Mouse (Mus musculus): ENCODE measurements around the gene Utp4.
"Not testable (repeated sequence)": the region's sequence is repeated elsewhere in the genome, so short reads cannot be mapped to it uniquely, and the experiment has no call there.

Utp4 gene

GRCm38 (mm10) chr8:106893481-106894156 is at the start of gene Utp4:
Gene Utp4 (plus strand): TSS chr8:106893636.
- peak; percentile 91 to 96 for DNase-seq (ENCODE audit: inconsistent age in 2 of 2, low spot score in 1 of 2)

- DNase-seq (ENCODE audit: inconsistent age in 2 of 2, low spot score in 1 of 2) = no peak
Measured at GRCm38 (mm10) chr8:106850034-106850433, 43.4 kb upstream of the Utp4 start.

GRCm38 (mm10) chr8:106854534-106855241 is 38.7 kb upstream of the Utp4 start:
- DNase-seq (ENCODE audit: inconsistent age in 2 of 2, low spot score in 1 of 2) = peak; percentile 33 to 75

DNA sequence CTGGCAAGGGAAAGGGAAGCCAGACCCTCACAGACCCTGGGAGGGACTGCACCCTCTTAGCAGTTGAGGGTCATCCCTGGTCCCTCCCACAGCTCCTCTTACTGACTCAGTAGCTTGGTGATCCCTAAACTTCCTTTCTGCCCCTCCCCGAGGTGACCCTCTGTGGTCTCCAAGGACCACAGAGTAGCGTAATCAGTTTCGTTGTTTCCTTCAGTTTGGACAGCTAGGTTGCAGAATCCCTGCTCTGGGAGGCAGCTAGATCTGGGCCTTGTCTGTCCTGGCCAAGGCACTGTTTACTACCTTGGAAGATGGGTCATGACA is 38.2 kb upstream of the Utp4 start:
- DNase-seq (ENCODE audit: inconsistent age in 2 of 2, low spot score in 1 of 2) = peak in 1 of 2 experiments; percentile 29

DNA sequence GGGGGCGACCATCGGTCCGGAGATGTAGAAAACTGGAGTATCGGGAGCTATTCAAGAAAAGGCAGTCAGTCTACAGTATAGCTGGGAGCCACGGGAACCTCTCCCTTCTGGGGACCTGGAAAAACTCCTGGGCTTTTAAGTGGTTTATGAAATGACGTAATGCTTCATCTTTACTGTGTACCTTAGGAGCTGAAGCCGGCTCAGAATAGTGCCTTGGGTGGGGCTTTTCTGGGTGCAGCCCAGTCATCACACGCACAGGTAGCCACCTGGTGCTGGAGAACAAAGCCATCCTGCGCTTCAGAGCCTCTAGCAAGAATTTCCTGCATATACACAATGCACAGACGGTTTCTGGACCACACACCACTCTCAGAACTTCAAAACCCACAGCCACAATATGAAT is 30.6 kb upstream of the Utp4 start:
- DNase-seq (ENCODE audit: inconsistent age in 2 of 2, low spot score in 1 of 2) = no peak

DNA sequence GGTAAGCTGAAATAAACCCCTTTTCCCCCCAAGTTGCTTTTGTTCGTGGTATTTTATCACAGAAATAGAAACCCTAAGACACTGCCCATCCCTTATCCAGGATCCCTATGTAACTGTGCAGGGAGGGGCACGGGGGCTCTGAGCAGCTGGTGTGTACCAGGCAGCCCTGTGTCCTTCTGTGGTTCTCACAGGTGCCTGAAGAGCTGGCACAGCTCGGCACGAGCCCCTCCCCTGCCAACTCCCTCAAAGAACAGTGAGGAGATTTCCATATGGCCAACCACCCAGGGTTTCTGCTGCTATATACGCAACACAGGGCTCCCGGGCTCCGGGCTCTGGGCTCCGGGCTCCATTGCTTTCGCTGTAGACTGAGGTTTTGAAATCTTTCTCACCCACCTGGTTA is 28.1 kb upstream of the Utp4 start:
- no peak for DNase-seq (ENCODE audit: inconsistent age in 2 of 2, low spot score in 1 of 2)

DNA sequence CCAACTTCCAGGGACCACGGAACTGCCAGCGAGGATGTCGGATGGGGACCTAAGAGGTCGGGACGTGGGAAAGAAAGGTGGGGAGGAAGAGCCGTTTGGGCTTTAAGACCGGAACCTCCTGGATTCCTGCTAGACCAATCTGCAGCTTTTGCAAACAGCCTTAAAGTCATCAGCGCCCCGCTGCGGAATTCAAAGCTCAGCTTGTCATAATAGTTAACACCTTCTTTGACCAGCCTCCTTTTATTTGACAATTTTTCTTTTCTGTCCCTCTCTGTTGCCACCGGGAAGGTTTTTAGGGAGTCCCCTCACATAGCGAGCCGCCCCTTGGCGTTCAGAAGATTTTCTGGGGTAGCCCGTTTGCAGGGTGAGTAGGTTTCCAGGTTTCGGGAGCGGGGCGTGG is 23.4 kb upstream of the Utp4 start, which contains the start of gene Has3:
Gene Has3, plus strand, starts transcription at position 192 of the 400 bp plus-strand sequence.
- no peak for DNase-seq (ENCODE audit: inconsistent age in 2 of 2, low spot score in 1 of 2)

- DNase-seq (ENCODE audit: inconsistent age in 2 of 2, low spot score in 1 of 2) = peak; percentile 70 to 88
Measured at GRCm38 (mm10) chr8:106870537-106871327, 22.7 kb upstream of the Utp4 start.

DNA sequence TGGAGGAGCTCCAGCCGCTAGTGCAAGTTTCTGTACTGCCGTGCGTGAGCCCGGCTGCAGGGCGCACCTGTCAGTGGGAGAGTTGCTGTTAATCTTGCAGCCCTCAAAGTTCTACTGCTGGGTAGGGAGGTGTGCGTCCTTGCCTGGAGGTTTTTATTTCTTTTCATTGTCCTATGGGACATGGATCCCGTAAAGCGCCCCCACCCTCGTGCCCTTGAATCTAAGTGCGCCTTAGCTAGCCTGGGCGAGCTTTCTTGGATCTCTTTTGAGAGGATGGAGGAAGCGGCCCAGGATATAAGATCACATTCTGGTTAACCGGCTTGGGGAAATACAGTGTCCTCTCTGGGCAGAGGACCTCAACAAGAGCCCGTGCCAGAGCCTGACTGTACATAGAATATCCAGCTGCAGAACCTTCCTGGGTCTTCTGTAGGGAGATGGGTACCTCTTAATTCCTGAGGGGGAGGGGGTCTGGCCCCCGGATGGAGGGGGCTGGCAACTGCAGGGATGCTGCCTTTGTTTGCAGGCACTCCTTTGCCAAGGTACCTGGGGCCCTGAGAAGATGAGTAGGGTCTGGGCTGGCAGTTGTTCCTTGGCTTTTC is 22.0 kb upstream of the Utp4 start:
- peak in 1 of 2 experiments; percentile 72 for DNase-seq (ENCODE audit: inconsistent age in 2 of 2, low spot score in 1 of 2)

DNA sequence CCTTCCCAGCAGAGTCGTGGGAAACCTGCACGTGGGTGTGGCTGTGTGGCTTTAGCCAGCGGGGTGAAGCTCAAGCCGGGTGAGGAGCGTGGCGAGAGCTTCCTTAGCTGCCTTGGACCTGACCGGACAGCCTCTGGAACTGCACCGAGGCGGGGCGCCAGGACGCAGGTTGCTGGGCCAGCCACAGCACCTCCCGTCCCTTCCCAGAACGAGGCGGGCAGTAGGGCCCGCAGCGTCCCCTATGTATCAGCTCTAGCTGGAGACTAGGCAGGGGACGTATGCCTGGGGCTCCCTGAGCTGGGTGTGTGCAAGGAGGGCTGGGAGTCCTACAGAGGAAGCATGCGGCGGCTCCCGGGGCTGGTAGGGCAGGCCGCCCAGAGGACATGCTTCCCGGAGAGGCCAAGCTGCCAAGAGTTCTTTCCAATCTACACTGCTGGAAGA is 21.5 kb upstream of the Utp4 start:
- DNase-seq (ENCODE audit: inconsistent age in 2 of 2, low spot score in 1 of 2) = peak; percentile 62 to 82

DNA sequence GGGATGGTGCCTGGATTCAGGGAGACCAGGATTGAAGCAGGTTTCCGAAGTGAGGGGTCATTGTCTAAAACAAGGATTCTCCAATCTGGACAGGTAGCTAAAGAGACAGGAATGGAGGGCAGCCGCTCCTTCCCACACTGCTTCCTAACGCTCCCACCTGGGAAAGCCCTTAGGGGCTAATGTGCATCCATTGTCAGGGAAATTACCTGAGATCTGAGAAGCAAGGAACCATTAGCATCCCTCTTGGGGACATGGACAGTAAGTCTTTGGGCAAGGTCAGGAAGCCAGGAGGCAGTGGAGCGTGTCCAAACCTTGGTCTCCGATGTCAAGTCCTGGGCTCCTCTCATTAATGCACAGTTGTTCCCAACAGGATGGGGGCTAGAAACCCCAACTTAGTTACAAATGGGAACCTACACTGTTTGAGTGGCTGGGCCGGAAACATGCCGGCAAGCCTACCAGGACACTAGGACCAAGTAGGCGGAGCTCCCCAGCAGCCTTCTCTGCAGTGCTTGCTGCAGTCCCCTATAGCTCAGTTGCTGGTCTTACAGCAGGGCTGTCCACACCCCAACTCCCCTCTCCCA is 20.9 kb upstream of the Utp4 start:
- no peak for DNase-seq (ENCODE audit: inconsistent age in 2 of 2, low spot score in 1 of 2)

GRCm38 (mm10) chr8:106880121-106880707 is 13.2 kb upstream of the Utp4 start:
- DNase-seq (ENCODE audit: inconsistent age in 2 of 2, low spot score in 1 of 2) = no peak

DNA sequence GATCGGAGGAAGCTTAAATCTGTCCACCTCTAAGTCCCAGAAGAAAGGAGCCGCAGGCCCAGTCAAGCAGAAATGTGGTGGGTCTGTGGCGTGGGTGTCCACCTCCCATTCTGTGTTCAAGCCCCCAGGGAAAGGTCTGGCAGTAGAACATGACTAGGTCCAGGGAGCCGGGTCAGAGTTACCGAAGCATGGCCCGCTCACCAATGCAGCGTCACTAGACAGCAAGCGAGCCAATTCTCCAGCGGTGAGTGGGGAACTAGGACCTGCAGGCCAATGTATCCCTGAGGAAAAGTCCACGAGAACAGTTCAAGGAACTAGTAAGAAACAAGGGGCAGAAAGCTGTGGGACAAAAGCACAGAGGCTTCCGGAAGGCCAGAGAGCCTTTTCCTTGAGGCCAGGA is 9.3 kb upstream of the Utp4 start:
- DNase-seq (ENCODE audit: inconsistent age in 2 of 2, low spot score in 1 of 2) = not testable (repeated sequence)

- DNase-seq (ENCODE audit: inconsistent age in 2 of 2, low spot score in 1 of 2) = peak in 1 of 2 experiments; percentile 62
Measured at GRCm38 (mm10) chr8:106884826-106885400, 8.5 kb upstream of the Utp4 start.

DNA sequence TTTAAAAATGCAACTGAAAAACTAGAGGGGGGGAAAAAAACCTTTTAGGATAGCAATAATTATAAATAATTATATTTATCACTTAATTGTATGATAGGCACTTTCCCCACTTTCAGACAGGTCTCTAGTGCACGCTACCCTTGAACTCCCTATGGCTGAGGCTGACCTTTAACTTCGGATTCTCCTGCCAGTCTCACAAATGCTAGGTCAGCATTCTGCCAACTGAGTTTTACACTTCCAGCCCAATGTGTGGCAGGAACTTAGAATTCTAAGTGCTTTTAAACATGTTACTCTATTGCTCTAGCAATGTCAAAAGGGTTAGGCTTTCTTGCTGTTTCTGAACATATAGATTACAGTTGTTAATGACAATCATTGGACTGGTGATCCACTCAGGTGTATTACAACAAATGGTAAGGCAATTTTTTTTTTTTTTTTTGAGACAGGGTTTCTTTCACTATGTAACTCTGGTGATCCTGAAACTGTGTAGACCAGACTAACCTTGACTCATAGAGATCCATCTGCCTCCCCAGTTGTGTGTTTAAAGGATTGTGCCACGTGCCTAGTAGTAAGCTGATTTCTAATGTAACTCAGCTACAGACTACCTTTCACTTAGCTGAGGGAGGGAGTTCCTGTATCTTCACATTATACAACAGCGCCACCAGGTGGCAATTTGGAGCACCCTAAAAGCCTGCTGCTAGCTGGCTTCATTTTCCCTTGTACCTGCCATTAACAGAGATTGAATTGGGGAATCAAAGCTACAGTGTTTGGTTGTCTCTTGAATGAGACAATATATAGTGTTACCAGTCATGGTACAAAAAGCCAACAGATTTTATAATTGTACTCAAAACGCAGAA is 5.9 kb upstream of the Utp4 start:
- DNase-seq (ENCODE audit: inconsistent age in 2 of 2, low spot score in 1 of 2) = peak; percentile 70 to 91

GRCm38 (mm10) chr8:106888803-106889202 is 4.6 kb upstream of the Utp4 start:
- DNase-seq (ENCODE audit: inconsistent age in 2 of 2, low spot score in 1 of 2) = peak in 1 of 2 experiments; percentile 64

GRCm38 (mm10) chr8:106892210-106892805 is 1.1 kb upstream of the Utp4 start:
- DNase-seq (ENCODE audit: inconsistent age in 2 of 2, low spot score in 1 of 2) = peak; percentile 38 to 73

GRCm38 (mm10) chr8:106892806-106893451 is 507 bp upstream of the Utp4 start:
- no peak for DNase-seq (ENCODE audit: inconsistent age in 2 of 2, low spot score in 1 of 2)

All from adrenal gland, adult (tissue).